Mouse (Mus musculus) CH12.LX (cell line): ENCODE results near the gene Pip5kl1. TPM values are rescaled to one million over a fixed set of nuclear protein-coding genes. Genes with fewer than 3 reads are reported as not detected.

ENCODE experiments used
- DNase-seq: peaks from one replicate; pipeline ENCODE4 v3.0.0-alpha.2; 2013; ENCODE audit errors: extremely low read depth
- H3K27ac ChIP-seq: 2 replicates; pipeline ENCODE4 v1.5.1; 2012; ENCODE audit warnings: low read depth, mild to moderate bottlenecking, control low read depth, moderate library complexity; ENCODE audit not compliant: insufficient read depth
- H3K27me3 ChIP-seq: replicated peaks from 2 replicates; pipeline ENCODE3; 2012; ENCODE audit warnings: inconsistent platforms
- H3K36me3 ChIP-seq, 2 experiments: replicated peaks in 1 of 2; 2 replicates each; pipeline versions ENCODE3 to v1.6.1; 2012; ENCODE audit warnings: inconsistent platforms in 1 of 2, low read length in 1 of 2, mild to moderate bottlenecking in 1 of 2, mixed read lengths in 1 of 2, moderate library complexity in 1 of 2; ENCODE audit not compliant: control insufficient read depth in 1 of 2, insufficient read depth in 1 of 2
- H3K4me1 ChIP-seq, 2 experiments: 2 replicates each; pipeline ENCODE4 v1.6.1; 2012; ENCODE audit warnings: inconsistent platforms in 1 of 2, moderate library complexity in 1 of 2; ENCODE audit not compliant: insufficient read depth in 2 of 2, control insufficient read depth in 1 of 2
- H3K4me2 ChIP-seq: 2 replicates; pipeline ENCODE4 v1.6.1; 2012; ENCODE audit warnings: low read depth, mild to moderate bottlenecking, control low read depth; ENCODE audit not compliant: poor library complexity, insufficient read depth, severe bottlenecking
- H3K4me3 ChIP-seq, 3 experiments: fragments of 150-350 bp in 1 of 3; sonication (generic) in 1 of 3; replicated peaks in 1 of 3; 2 replicates each; pipeline versions ENCODE3 to v1.5.1; 2011 to 2012; ENCODE audit warnings: low read depth in 2 of 3, low read length in 2 of 3, mild to moderate bottlenecking in 2 of 3, moderate library complexity in 2 of 3, control low read depth in 1 of 3, improper control_type of control experiment in 1 of 3, inconsistent platforms in 1 of 3, mixed read lengths in 1 of 3; ENCODE audit not compliant: poor library complexity in 1 of 3
- H3K79me2 ChIP-seq: replicated peaks from 2 replicates; pipeline ENCODE4 v1.6.1; 2012; ENCODE audit warnings: mild to moderate bottlenecking, moderate library complexity; ENCODE audit not compliant: control insufficient read depth, poor library complexity, insufficient read depth, severe bottlenecking; ENCODE audit errors: extremely low read depth
- H3K9ac ChIP-seq: 2 replicates; pipeline ENCODE4 v1.6.1; 2012; ENCODE audit warnings: low read depth, mild to moderate bottlenecking, control low read depth, moderate library complexity; ENCODE audit not compliant: insufficient read depth
- H3K9me3 ChIP-seq: replicated peaks from 2 replicates; pipeline ENCODE3; 2012; ENCODE audit warnings: low read length, inconsistent platforms, mixed read lengths
- CHD1 ChIP-seq: IDR thresholded peaks from 2 replicates; pipeline ENCODE4 v1.6.1; 2012; ENCODE audit warnings: low read depth, low read length, improper control_type of control experiment, inconsistent platforms
- CHD2 ChIP-seq: IDR thresholded peaks from 2 replicates; pipeline ENCODE4 v1.6.1; 2011; ENCODE audit warnings: low read length, improper control_type of control experiment
- CTCF ChIP-seq, 2 experiments: IDR thresholded peaks in 1 of 2; conservative IDR thresholded peaks in 1 of 2; 2 replicates each; pipeline ENCODE4 v1.5.1; 2011 to 2012; ENCODE audit warnings: low read depth in 2 of 2, low read length in 2 of 2, improper control_type of control experiment in 1 of 2, inconsistent platforms in 1 of 2, mild to moderate bottlenecking in 1 of 2, moderate library complexity in 1 of 2
- ELF1 ChIP-seq: IDR thresholded peaks from 2 replicates; pipeline ENCODE4 v1.6.1; 2014; ENCODE audit warnings: low read depth, mild to moderate bottlenecking, inconsistent platforms, low read length, improper control_type of control experiment
- EP300 ChIP-seq: IDR thresholded peaks from 2 replicates; pipeline ENCODE4 v1.6.1; 2011; ENCODE audit warnings: low read length, improper control_type of control experiment
- GABPA ChIP-seq: IDR thresholded peaks from 2 replicates; pipeline ENCODE4 v1.6.1; 2012; ENCODE audit warnings: low read depth, low read length, improper control_type of control experiment, inconsistent platforms; ENCODE audit not compliant: insufficient replicate concordance
- HCFC1 ChIP-seq: IDR thresholded peaks from 2 replicates; pipeline ENCODE4 v1.6.1; 2012; ENCODE audit warnings: low read depth, mild to moderate bottlenecking, inconsistent platforms, low read length, improper control_type of control experiment
- JUND ChIP-seq: conservative IDR thresholded peaks from 2 replicates; pipeline ENCODE4 v1.6.1; 2011; ENCODE audit warnings: low read depth, low read length, improper control_type of control experiment
- MAFK ChIP-seq: IDR thresholded peaks from 2 replicates; pipeline ENCODE4 v1.6.1; 2011; ENCODE audit warnings: low read length, improper control_type of control experiment; ENCODE audit not compliant: insufficient replicate concordance
- MAX ChIP-seq: IDR thresholded peaks from 2 replicates; pipeline ENCODE4 v1.6.1; 2011; ENCODE audit warnings: low read length, improper control_type of control experiment
- MAZ ChIP-seq: IDR thresholded peaks from 2 replicates; pipeline ENCODE4 v1.6.1; 2012; ENCODE audit warnings: low read depth, mild to moderate bottlenecking, inconsistent platforms, low read length, improper control_type of control experiment, moderate library complexity
- MXI1 ChIP-seq: IDR thresholded peaks from 2 replicates; pipeline ENCODE4 v1.6.1; 2011; ENCODE audit warnings: mild to moderate bottlenecking, low read depth, low read length, improper control_type of control experiment
- PAX5 ChIP-seq: IDR thresholded peaks from 2 replicates; pipeline ENCODE4 v1.6.1; 2012; ENCODE audit warnings: low read length, inconsistent platforms, mixed read lengths
- POLR2A ChIP-seq: IDR thresholded peaks from 2 replicates; pipeline ENCODE4 v1.6.1; 2011; ENCODE audit warnings: low read depth, mild to moderate bottlenecking, improper control_type of control experiment, low read length
- POLR2AphosphoS2 ChIP-seq: IDR thresholded peaks from 2 replicates; pipeline ENCODE4 v1.6.1; 2011; ENCODE audit warnings: low read depth, low read length, improper control_type of control experiment
- RAD21 ChIP-seq: IDR thresholded peaks from 2 replicates; pipeline ENCODE4 v1.6.1; 2011; ENCODE audit warnings: low read depth, mild to moderate bottlenecking, low read length, improper control_type of control experiment, moderate library complexity
- RCOR1 ChIP-seq: conservative IDR thresholded peaks from 2 replicates; pipeline ENCODE4 v1.6.1; 2012; ENCODE audit warnings: low read depth, mild to moderate bottlenecking, inconsistent platforms, low read length, improper control_type of control experiment
- SIN3A ChIP-seq: IDR thresholded peaks from 2 replicates; pipeline ENCODE4 v1.6.1; 2012; ENCODE audit warnings: low read length, improper control_type of control experiment, inconsistent platforms
- TBP ChIP-seq: conservative IDR thresholded peaks from 2 replicates; pipeline ENCODE4 v1.6.1; 2011; ENCODE audit warnings: low read depth, low read length, improper control_type of control experiment
- USF1 ChIP-seq: IDR thresholded peaks from 2 replicates; pipeline ENCODE4 v1.6.1; 2014; ENCODE audit warnings: low read depth, mild to moderate bottlenecking, inconsistent platforms, low read length, improper control_type of control experiment
- USF2 ChIP-seq: conservative IDR thresholded peaks from 2 replicates; pipeline ENCODE4 v1.6.1; 2011; ENCODE audit warnings: low read depth, low read length, improper control_type of control experiment
- ZMIZ1 ChIP-seq: IDR thresholded peaks from 2 replicates; pipeline ENCODE4 v1.6.1; 2012; ENCODE audit warnings: low read depth, mild to moderate bottlenecking, inconsistent platforms, low read length, improper control_type of control experiment
- ZNF384 ChIP-seq: IDR thresholded peaks from 2 replicates; pipeline ENCODE4 v1.6.1; 2012; ENCODE audit warnings: low read depth, low read length, improper control_type of control experiment, inconsistent platforms
- dilution Hi-C: fragments of 300-500 bp; cut with MboI; formaldehyde crosslinking; loops from 2 replicates; pipeline ENCODE4 v1.14.3; 2020; ENCODE audit warnings: low sequenced_read_pairs; ENCODE audit not compliant: extremely low pct_unique_long_range_greater_than_20kb, extremely low pct_ligation_motif_present
- in situ Hi-C: fragments of 300-500 bp; cut with MboI; formaldehyde crosslinking; loops from 3 replicates; pipeline ENCODE4 v1.14.3; 2019; ENCODE audit warnings: low sequenced_read_pairs, low pct_ligation_motif_present, low pct_unique_long_range_greater_than_20kb, mixed read lengths
- polyA plus RNA-seq: library from polyadenylated mRNA; unstranded; fragments of >175 nt; gene quantifications from 2 replicates; pipeline ENCODE4 v1.2.1, GENCODE M21; 2012; ENCODE audit warnings: low read depth; ENCODE audit not compliant: insufficient read length
- total RNA-seq, 2 experiments: library from RNA; depleted of rRNA; stranded (reverse); fragments of 300-350 nt in 1 of 2; fragments of >200 nt in 1 of 2; gene quantifications; 2 replicates each; pipeline ENCODE4 v1.2.3; 2012 to 2014

Pip5kl1 gene
- total and polyA plus RNA-seq, 3 experiments, result 0.28 to 0.64 (median 0.57) TPM

GRCm38 (mm10) chr2:32608141-32608777 lies 33.7 kb downstream of the Pip5kl1 start (continued):
- 0 out of 2 replicates have a peak, but pooled peaks have one; percentile 52 for TF ChIP-seq RCOR1
- no peak for TF ChIP-seq ZNF384
- TF ChIP-seq USF1, result no peak
- no peak for TF ChIP-seq EP300
- TF ChIP-seq USF2, result no peak
- TF ChIP-seq POLR2AphosphoS2, result 0 out of 2 replicates have a peak, but pooled peaks have one; percentile 19
- TF ChIP-seq ELF1, result 0 out of 2 replicates have a peak, but pooled peaks have one; percentile 28
- TF ChIP-seq MAZ, result no peak; the same call in 1 of the 2 replicates
- no peak for TF ChIP-seq ZMIZ1
- TF ChIP-seq MAX, result peak; percentile 41; the same call in 1 of the 2 replicates
- no peak for TF ChIP-seq MAFK
- TF ChIP-seq CHD2, result no peak; the same call in none of the 2 replicates
- TF ChIP-seq POLR2A, result peak; percentile 34; the same call in 1 of the 2 replicates
- TF ChIP-seq HCFC1, result no peak; the same call in 1 of the 2 replicates
- TF ChIP-seq CTCF (conservative IDR thresholded peaks at IDR 0.05 in 1 of 2, IDR thresholded peaks at IDR 0.05 in 1 of 2; ENCODE audit: low read depth in 2 of 2, low read length in 2 of 2), result peak in 1 of 2 experiments; percentile 0; a peak in 1 of 4 replicates
- peak; percentile 75 for TF ChIP-seq SIN3A
- TF ChIP-seq PAX5, result no peak
- no peak; the same call in 1 of the 2 replicates for TF ChIP-seq CHD1

- dilution Hi-C loops, result no loop called here
- Histone ChIP-seq H3K4me3 (peak overlapping the region; percentile 57 to 88 (median 87)), H3K9ac (peak overlapping the region; percentile 66), H3K27ac (peak overlapping the region; percentile 91), H3K4me1 (peaks cover 11 to 39% of the 10 kb centered on the region in 2 experiments), H3K27me3 (no peaks in the 10 kb centered on the region), H3K9me3 (no peaks in the 10 kb centered on the region), H3K36me3 (peaks cover 4 to 29% of the 10 kb centered on the region in 2 experiments), H3K79me2 (0 out of 2 replicates have a peak, but pooled peaks cover 2% of the 10 kb centered on the region), H3K4me2 (peak overlapping the region; percentile 85)
- in situ Hi-C loops, result no loop called here
- no peak for DNase-seq
- TF ChIP-seq MXI1 (peak; percentile 4; the same call in 1 of the 2 replicates), GABPA (no peak), SIN3A (peak; percentile 18; the same call in 1 of the 2 replicates), PAX5 (no peak), POLR2A (0 out of 2 replicates have a peak, but pooled peaks have one; percentile 14), MAZ (peak; percentile 81; the same call in 1 of the 2 replicates), JUND (no peak), RAD21 (no peak), TBP (no peak), EP300 (no peak)
Measured at GRCm38 (mm10) chr2:32608778-32609435, 34.3 kb downstream of the Pip5kl1 start.
